Mouse (Mus musculus) retina, adult 2 months (tissue): ENCODE results near the gene Ugt1a6a.
"Not testable (repeated sequence)": the region's sequence is repeated elsewhere in the genome, so short reads cannot be mapped to it uniquely, and the experiment has no call there.

ENCODE experiments used
- DNase-seq: peaks from one replicate; pipeline ENCODE4 v3.0.0-alpha.2; 2012; ENCODE audit warnings: low read depth, low spot score

Gene Ugt1a6a

DNA sequence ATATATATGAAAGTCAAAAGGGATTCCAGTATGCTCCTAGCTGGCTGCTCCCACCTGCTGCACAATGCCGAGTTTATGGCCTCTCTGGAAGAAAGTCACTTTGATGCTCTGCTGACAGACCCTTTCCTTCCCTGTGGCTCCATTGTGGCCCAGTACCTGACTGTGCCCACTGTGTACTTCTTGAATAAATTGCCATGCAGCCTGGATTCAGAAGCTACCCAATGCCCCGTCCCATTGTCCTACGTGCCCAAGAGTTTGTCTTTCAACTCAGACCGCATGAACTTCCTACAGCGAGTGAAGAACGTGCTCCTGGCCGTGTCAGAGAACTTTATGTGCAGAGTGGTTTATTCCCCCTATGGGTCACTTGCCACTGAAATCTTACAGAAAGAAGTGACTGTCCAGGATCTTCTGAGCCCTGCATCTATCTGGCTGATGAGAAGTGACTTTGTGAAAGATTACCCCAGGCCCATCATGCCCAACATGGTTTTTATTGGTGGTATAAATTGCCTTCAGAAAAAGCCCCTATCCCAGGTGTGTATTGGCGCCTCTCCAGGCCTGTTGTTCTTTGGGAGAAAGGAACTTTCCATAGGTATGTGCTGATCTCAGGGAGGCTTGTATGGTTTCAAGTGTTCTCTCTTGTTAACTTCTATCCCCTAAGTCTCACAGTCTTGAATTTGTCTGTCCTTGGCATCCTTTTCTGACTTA lies 77.9 kb downstream of the Ugt1a6a start:
- no peak for DNase-seq

- no peak for DNase-seq
Observed at GRCm38 (mm10) chr1:88213061-88213460, 78.5 kb downstream of the Ugt1a6a start.

DNA sequence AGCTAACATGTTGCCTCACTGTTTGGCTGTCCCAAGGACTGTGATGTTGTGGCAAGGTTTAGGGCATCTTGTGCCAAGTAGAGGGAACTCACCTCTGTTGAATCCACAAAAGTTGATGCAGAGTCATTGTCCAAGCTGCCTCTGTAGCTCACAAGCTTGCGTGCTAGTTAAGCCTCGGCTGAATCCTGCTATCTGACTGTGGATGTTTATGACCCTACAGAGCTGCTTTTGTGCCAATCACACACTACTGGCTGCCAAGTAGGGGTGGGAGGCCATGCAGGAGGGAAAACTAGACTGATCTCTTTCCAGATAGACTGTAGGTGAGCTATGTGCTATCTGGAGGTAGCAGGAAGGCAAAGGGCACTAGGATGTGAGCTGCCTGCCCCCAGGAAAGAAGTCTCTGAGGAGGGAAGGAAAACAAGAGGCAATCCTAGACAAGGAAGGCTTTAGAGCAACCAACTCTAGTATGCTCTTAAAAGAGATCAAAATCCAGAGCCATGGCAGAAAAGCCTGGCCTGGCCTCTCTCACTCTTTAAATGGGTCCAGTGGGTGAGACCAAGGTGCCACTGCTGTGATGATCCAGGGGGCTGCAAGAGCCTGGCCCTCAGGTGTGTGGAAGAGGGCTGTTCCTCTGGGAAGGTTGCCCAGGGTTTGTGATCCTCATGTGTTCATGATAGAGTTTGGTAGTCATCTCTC lies 79.3 kb downstream of the Ugt1a6a start:
- DNase-seq: no peak

DNA sequence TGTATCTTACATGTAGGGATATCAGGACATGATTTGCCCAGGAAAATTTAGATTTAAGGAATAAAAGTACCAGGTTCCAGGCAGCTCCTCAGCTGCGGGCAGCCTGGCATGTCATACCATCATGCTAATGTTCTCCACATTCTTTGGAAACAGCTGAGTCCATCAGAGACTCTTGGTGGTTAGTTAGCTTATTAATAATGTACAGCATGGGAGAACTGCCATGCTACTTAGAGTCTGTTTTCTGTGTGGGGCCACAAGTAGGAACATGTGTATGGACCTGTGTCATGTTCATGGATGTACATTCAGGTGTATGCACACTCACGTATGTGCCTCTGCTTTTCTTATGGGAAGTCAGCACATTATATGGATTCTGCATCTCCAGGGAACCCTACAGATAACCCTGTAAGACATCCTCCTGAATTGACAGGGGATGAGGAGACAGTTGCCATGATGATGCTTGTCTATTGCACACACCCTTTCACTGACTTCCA lies 79.9 kb downstream of the Ugt1a6a start:
- DNase-seq: no peak

- no peak for DNase-seq
Observed at GRCm38 (mm10) chr1:88215466-88216380, 81.1 kb downstream of the Ugt1a6a start.

- DNase-seq: no peak
Observed at GRCm38 (mm10) chr1:88216551-88216950, 81.9 kb downstream of the Ugt1a6a start.

GRCm38 (mm10) chr1:88217144-88217543 lies 82.5 kb downstream of the Ugt1a6a start:
- no peak for DNase-seq

- DNase-seq: no peak
Observed at GRCm38 (mm10) chr1:88217576-88217975, 83.0 kb downstream of the Ugt1a6a start.

- no peak for DNase-seq
Observed at GRCm38 (mm10) chr1:88218051-88218450, 83.4 kb downstream of the Ugt1a6a start.

GRCm38 (mm10) chr1:88218591-88218990 lies 84.0 kb downstream of the Ugt1a6a start:
- no peak for DNase-seq

GRCm38 (mm10) chr1:88219054-88219453 lies 84.4 kb downstream of the Ugt1a6a start:
- DNase-seq: no peak

GRCm38 (mm10) chr1:88220336-88220735 lies 85.7 kb downstream of the Ugt1a6a start:
- no peak for DNase-seq

DNA sequence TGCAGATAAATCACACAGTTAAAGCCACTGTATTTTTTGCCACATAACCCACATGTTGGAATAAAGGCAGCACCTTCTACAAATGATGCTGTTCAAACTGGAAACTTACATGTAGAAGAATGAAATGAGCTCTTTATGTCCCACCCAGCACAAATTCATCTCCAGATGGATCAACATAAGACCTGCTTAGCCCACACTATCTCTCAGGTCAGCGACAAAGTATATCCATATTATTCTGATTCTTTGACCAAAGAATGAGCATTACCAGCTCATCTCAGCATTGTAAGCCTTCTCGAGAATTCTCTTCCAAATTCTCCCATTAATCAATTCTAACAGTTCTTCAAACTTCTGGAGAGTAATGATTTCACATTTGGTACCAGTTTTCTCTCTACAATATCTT lies 87.6 kb downstream of the Ugt1a6a start:
- no peak for DNase-seq

- not testable (repeated sequence) for DNase-seq
Observed at GRCm38 (mm10) chr1:88223011-88223515, 88.5 kb downstream of the Ugt1a6a start.

- DNase-seq: no peak
Observed at GRCm38 (mm10) chr1:88223591-88223990, 89.0 kb downstream of the Ugt1a6a start.

- DNase-seq: no peak
Observed at GRCm38 (mm10) chr1:88224029-88224776, 89.6 kb downstream of the Ugt1a6a start.

- not testable (repeated sequence) for DNase-seq
Observed at GRCm38 (mm10) chr1:88225301-88225700, 90.7 kb downstream of the Ugt1a6a start.

DNA sequence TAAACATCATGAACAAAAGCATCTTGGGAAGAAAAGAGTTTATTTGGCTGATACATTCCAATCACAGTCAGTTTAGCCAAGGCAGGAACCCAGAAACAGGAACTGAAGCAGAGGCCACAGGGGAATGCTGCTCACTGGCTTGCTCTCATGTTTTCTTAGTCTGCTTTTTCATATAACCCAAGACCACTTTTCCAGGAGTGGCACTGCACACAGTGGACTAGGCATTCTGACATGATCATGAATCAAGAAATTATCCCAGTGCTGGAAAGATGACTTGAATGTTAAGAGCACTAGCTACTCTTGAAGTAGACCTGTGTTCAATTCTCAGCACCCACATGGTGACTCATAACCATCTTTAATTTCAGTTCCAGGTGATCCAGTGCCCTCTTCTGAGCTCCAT lies 91.1 kb downstream of the Ugt1a6a start:
- DNase-seq: no peak

- DNase-seq: no peak
Observed at GRCm38 (mm10) chr1:88226670-88227379, 92.2 kb downstream of the Ugt1a6a start, which contains the start of gene Mroh2a. Gene Mroh2a (plus strand): TSS chr1:88226986.

DNA sequence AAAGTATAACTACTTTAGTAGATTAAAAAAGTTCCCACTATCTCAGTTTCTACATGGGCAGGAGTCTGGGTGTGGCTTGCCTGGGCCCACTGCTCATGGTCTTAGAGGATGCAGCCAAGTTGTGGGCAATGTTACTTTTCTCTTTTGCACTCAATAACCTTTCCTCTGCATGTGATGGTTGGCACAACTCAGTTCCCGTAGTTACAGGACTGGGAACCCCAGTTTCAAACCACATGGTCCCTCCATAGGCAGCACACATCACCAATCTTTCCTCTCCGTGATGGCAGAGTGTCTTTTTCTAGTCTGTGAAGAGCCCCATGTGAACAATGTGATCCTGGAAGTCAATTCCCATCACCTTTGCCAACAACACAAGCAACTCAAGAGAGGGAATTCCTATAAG lies 92.9 kb downstream of the Ugt1a6a start:
- no peak for DNase-seq
